Mouse (Mus musculus) gastrocnemius, postnatal 36 days (tissue): ENCODE data around the gene Cdhr2. TPM values are rescaled to one million over a fixed set of nuclear protein-coding genes. Genes with fewer than 3 reads are reported as not detected.

ENCODE experiments used
- DNase-seq, 2 experiments: peaks; one replicate each; pipeline ENCODE4 v3.0.0; 2022
- intact Hi-C: fragments of 180-260 bp; cut with DNase I; formaldehyde crosslinking; loops from one replicate; pipeline ENCODE4 v1.15.1; 2025
- total RNA-seq, 2 experiments: library from RNA; stranded (reverse); gene quantifications; 2 replicates each; pipeline ENCODE4 v1.2.3; 2021

Gene Cdhr2
- total RNA-seq, 2 experiments from 2014 or later: not detected

DNA sequence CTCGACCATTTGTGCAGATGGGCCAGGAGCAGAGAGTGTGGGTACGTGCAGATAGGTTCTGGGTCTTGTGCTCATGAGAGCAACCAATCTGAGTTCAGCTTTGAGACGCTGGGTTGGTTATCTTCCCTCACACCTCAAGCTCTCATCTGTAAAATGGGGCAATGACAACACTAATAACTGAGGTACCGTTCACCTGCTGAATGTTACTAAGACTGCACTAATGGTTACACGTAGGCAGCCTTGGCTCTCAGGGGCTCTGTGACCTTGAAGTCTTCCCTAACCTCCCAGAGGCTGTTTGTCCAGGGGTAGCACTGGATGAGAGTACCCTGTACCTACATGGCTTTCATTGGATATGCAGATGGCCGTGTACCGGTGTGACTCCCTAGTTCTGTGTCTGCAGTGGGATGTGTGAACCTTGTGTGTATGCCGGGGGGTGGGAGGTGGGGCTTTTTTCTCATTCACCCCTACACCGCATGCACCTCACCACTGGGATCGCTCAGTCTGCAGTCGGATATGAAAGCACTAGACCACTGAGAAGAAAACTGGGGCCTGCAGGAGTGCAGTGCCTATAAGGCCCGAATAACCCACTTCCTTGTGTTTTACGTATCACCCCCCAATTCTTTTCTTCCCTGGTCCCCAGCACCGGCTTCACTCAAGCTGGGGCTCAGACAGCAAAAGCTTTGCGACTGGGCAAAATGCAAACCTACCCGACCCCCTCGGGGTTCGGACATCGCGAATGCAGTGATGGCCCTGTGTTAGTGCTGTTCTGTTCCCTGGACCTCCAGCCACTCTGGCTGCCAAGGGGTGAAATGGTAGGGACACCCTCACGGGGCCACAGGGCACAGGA is 8.3 kb upstream of the Cdhr2 start:
- DNase-seq: no peak
- intact Hi-C loops: no loop called here

DNA sequence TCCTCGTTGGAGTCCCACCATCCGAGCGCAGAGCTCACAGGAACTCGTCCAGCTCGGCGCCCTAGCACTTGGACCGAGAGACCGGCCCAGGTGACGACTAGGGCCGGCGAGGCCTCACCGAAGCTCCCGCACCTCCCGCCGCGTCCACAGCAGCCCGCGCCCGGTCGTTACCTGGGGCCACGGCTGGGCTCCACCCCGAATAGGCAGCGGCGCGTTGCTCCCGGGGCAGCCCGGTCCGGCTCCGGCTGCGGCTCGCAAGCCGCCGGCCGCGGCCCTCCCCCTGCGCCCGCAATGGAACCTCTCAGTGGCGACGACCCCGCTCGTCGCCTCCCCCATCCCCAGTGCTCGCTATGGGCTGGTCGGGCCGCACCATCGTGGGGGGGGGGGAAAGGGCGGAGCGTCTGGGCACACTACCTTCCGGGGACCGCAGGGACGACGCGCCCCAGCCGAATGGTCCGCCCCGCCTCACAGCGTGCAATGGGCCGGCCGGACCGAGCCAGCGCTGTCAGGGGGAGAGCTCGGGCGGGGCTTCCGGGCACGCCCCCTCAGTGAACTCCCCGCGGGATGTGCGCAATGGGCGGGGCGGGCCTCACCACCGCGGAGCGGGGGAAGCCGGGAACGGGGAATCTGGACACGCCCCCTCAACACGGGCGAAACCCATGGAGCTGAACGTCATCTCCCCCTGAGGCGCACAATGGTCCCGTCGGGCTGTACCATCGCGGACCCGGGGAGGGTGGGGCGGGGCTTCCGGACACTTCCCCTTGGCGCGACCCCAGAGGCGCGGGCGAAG is 7.5 kb upstream of the Cdhr2 start, which contains the start of gene Rnf44:
Gene Rnf44 (minus strand): TSS at position 350 of the 790 bp plus-strand sequence.
- DNase-seq: peak; percentile 98
- intact Hi-C loops: no loop called here

DNA sequence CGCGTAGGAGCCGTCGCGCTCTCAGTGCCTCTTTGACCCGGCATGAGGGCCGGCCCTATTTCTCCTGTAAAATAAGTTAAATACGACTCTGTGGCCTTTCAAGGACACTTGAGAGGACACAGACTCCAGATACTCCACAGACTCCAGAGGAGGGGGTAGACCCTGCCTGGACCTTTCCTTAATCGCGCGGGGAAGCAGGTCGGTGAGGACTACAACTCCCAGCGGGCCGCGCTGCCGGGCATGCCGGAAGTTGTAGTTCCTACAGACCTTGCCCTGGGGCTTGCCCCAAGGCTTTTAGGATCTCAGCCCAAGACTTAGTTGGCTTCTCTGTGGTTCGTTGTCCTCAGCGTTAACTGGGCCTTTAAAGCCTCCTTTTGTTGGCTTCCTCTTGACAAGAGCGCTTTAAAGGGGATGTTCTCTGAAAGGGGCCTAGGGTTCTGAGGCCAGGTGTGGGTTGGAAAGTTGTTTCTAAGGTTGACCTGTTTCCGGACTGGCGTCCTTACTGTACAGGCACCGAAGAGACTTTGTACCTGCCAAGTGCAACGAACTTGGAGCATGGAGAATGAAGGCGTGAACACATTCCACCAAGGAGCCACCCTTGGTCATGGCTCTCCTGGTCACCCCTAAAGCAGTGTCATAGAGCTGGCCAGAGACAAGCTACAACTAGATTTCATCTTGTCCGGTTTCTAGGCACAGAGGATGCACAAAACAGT is 6.8 kb upstream of the Cdhr2 start:
- DNase-seq: peak in 1 of 2 experiments; percentile 80
- intact Hi-C loops: no loop called here

DNA sequence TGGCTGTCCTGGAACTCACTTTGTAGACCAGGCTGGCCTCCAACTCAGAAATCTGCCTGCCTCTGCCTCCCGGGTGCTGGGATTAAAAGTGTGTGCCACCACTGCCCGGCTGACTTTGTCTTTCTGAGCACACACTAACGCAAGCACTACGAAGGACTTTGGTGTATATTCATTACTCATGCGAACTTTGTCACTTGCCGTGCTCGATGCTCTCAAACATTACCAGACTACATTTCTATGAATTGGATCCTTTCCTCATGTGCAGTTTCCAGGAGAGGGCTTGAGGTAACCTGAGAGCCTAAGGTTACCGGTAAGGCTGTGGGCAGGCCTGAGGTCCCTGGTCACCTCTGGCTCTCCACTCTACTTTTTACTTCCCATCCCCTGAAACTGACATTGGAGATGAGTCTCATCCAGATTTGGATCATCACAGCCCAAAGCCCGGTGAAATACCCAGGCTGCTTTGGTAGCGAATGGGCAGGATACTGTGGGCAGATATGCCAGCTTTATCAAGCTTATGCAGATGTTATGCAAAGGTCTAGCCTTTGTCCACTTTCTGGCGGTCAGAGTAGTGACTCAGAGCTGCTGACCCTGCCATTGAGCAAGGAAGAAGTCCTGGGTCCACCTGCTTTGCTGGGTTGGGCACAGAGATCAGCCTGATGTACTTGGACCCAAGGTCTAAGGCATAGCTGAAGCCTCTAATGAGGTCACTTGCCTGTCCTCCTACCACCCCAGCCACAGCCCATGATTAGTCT is 5.6 kb upstream of the Cdhr2 start:
- DNase-seq: no peak
- intact Hi-C loops: no loop called here

DNA sequence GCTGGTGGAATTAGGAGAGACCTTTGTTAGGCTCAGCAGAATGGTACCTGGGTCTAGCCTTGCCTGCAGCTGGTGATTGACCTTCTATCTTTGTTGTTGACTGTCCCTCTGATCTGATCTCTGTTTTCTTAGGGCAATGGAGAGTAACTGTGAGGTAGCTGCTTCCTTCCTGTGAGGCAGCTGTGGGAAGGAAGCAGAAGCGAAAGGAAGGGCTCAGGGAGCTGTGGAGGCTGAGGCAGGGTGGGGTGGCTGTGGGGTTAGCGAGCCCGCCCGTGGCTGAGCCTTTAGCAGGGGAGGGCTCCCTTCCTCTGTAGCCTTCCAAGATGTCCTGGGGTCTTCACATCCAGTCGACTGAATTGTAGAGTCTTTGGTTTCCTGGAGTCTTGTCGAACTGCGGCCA is 1.2 kb downstream of the Cdhr2 start:
- intact Hi-C loops: no loop called here
- no peak for DNase-seq

DNA sequence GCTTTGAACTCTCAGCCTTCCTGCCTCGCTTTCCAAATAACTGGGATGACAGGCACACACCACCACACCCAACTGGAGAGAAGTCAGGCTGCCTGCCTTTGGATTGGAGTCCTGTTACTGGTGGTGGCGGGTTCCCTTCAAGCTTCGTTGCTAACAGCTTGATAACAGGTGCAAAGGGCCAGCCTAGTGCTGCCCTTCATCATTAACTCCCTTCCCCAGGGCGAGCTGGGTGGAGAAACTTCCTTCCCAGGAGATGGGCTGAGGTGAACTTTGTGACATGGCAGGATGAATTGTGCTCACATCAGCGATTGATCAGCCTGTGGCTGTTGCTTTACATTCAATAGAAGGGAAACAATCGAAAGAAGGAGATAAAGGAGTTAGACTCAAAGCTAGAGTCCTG is 3.6 kb downstream of the Cdhr2 start:
- no peak for DNase-seq
- intact Hi-C loops: no loop called here

DNA sequence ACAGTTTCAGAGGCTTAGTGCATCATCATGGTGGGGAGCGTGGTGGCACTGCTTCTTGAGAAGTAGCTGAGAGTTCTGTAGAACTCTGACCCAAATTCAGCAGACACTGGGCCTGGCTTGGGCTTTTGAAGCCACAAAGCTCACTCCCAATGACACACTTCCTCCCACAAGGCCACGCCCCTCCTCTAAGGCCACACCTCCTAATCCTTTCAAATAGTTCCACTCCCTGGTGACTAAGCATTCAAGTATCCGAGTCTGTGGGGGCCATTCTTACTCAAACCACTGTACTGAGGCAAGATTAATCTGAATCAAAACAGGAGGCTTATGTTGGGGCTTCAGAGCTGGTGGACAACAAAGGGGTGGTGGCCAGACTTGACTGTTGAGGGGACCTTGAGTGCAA is 9.6 kb downstream of the Cdhr2 start:
- no peak for DNase-seq
- intact Hi-C loops: no loop called here

DNA sequence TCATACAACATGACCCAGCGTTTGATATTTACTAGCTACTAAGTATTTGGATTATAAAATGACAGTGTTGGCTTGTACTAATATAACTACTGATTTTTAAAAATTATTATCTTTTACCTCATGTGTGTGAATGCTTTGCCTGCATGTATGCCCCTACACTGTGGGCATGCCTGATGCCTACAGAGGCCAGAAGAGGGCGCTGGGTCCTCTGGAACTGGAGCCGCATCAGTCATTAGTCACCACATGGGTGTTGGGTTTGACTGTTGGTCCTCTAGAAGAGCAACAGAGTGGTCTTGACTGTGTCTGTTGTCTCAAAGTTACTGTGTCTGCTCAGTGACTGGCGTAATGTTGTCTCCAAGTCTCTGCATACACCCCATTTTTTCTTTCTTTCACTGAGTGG is 13.1 kb downstream of the Cdhr2 start:
- DNase-seq: no peak
- intact Hi-C loops: no loop called here

DNA sequence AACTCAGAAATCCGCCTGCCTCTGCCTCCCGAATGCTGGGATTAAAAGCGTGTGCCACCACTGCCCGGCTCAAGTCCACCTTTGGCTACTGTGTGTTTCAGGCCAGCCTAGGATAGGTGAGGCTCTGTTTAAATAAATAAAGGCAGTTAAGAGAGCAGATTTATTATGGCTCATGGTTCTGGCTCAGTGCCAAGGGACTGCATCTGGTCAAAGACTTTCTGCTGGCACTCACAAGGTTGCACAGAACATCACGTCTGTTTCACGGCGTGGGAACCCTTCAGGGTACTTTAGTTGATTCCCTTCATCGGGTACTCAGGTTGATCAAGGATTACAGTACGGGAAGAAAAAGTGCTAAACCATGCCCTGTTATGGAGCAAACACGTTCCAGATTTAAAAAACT is 13.7 kb downstream of the Cdhr2 start:
- no peak for DNase-seq
- intact Hi-C loops: no loop called here

DNA sequence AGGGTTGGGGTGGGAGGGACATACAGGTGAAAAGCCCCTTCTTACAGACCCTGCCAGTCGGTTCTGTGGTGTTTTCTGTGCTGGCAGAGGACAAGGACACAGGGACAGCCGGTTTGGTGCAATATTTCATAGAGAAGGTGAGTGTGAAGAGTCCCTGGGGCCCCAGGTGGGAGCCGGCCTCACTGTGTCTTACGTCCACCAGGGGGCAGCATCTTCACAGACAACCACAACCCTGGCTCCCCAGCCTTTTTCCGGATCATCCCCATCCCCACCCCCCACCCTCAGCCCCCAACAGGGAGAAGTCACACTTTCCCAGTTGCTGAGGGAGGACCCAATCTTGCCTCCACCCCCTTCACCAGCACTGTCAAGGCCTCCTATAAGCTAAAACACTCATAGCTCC is 15.7 kb downstream of the Cdhr2 start:
- no peak for DNase-seq

DNA sequence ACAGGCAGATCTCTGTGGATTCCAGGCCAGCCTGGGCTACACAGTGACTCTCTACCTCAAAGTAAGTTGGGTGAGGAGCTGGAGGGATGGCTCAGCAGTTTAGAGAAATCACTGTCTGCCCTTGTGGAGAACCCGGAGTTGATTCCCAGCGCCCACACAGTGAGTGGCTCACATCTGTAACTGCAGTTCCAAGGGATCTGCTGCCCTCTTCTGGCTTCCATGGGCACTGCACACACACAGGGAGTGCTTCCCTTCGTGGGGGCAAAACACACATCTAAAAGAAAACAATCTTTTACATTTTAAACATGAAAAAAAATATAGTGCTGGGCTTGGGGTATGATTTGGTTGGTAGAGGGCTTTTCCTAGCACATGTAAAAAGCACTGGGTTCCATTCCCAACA is 21.9 kb downstream of the Cdhr2 start:
- DNase-seq: no peak
- intact Hi-C loops: no loop called here

More for the DNA sequence above, 15.7 kb downstream of the Cdhr2 start:
- intact Hi-C loops: no loop called here

DNA sequence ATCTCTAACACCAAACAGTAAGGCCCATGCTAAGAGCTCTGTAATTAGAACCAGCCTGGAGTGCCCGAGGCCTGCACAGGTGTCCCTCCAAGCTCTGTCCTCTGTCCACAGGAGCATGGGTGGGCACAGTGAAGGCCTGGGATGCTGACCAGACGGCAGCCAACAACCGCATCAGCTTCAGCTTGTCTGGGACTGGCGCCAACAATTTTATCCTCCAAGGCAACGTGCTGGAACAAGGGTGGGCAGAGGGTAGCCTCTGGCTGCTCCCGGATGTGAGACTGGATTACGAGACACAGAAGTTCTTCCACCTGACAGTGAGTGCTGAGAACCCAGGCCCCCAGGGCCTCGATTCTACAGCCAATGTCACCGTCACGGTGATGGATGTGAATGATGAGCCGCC is 24.9 kb downstream of the Cdhr2 start:
- DNase-seq: no peak
- intact Hi-C loops: no loop called here

DNA sequence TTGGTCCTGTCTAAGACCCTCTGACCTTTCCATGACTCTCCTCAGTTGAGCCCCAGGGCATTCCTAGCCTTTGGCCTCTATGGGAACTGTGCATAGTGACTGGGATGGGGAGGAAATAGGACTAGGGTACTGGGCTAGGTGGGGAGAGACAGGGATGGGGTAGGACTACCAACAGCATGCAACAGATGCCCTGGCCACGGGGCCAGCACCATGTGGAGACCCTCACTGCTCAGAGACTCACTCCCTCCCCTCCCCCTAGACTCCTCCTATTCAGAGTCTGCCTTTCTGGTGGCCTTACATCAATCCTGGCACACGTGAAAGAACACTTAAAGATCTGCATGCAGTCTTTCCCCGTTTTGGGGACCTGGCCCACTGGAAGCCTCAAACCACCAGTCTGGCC is 35.7 kb downstream of the Cdhr2 start:
- intact Hi-C loops: no loop called here
- no peak for DNase-seq

DNA sequence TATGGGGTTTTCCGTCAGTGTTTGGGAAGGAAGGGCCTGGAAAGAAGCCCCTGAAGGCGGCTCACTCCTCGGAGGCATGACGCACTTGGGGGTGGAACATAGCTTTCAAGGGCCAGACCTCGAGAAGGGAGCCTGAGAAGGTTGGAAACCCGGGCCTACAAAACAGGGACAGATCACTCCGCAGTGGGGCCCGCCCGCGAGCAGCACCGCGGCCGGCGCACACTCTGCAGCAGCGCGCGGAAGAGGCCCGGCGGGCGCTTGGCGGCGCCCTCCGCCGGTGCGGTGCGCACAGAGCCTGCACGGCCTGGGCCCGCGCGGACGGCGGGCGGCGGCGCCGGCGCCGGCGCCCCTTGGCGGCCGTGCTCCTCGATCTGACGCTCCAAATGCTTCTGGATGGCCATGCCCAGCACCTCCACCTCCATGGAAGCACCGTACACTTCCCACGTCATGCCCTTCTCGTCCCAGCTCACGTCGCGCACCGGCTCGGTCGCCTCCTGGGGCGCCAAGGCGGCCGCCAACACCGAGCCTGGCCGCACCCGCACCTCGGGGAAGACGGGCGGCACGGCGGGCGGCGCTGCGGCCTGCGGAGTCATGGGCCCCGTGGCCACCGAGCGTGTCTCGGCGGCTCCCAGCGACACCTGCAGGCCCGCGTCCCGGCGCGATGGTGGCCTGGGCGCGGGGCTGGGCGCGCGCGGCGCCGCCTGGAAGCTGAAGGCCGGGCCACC is 36.4 kb downstream of the Cdhr2 start:
- DNase-seq: no peak
- intact Hi-C loops: no loop called here

DNA sequence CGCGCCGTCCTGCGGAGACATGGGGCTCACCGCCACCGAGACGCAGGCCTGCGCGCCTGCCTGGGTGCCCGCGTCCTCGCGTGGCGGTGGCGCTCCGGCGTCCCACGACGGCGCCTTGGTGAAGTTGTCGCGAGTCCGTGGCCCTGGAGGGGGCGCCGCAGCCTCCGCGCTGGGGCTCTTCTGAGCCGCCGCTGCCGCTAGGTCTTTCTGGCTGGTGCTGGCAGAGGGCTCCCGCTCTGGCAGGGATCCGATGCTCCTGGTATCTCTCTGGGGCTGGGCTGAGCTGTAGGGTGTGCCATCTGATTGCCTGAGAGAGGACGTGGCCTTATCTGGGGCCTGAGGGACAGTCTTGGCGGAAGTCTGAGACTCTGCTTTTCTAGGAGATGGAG is 36.9 kb downstream of the Cdhr2 start:
- DNase-seq: no peak
- intact Hi-C loops: no loop called here

DNA sequence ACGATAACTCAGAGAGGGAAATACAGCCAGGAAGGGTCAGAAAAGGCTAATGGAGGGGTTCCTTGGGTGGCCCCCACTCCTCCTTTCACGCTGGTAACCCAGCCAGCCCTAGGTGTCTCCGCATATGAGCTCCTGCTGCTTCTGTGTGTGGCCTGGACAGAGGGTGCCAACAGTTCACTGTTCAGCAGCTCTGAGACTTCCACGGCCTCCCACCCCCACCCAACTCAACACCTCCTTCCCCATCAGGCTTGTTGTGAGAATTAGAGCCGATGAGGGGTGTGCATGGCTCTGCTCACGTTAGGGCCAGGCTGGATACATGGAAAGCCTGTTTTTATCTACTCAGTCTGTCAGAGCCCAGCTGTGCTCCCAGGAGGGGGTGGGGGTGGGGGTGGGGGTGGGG is 44.8 kb downstream of the Cdhr2 start:
- no peak for DNase-seq
- intact Hi-C loops: no loop called here

DNA sequence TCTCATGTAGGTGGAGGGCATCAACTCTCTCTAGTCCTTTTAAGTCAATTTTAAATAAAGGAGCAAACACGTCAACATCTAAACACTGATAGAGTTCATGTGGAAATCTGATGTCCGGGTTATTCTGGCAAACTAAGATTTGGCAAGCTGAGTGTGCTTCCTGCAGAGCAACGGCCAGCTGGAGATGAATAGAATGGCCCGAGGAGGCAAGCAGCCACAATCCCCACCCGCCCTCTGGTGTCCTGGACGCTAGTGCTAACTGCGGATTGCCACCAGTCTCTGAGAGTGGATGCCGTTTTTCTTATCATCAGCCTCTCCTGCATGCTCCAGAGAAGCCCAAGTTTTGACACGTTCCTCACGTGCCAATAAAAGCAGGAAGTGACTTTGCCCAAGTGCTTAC is 45.6 kb downstream of the Cdhr2 start:
- intact Hi-C loops: no loop called here
- no peak for DNase-seq

DNA sequence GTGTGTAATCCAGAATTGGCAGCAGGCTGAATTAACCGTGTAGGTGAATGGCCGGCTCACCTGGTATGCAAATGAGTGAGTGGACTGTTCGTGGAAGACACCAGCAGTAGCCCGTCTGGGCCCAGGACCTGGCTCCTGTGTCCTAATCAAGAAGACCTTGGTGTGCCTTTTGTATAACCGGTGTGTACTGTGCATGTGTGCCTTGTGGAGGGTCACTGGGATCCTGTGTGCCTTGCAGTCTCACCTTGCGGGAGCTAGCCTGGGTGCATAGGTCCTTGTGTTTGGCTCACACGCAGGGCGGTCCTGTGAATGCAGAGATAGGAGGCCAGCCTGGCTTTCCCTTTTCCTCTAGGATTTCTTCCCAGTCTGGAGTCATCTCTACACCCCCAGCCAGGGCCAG is 46.9 kb downstream of the Cdhr2 start:
- intact Hi-C loops: no loop called here
- no peak for DNase-seq

DNA sequence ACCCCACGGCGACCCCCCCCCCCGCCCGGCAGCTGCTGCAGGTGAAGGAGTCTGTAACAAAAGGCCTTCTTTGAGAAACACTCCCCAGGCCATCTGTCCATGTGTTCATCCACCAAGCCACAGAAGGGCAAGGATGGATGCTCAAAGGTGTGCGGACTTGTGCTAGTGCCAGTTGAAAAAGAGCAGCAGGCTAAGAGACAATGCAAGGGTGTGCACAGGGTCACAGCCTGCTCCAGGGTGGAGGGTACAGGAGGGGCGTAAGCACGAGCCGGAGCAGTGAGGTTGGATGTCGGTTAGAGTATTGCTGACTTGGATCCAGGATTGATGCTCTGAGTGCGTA is 47.4 kb downstream of the Cdhr2 start:
- intact Hi-C loops: no loop called here
- no peak for DNase-seq
